Mouse (Mus musculus): ENCODE results near the gene Wdr74. TPM values are rescaled to one million over a fixed set of nuclear protein-coding genes. Genes with fewer than 3 reads are reported as not detected.
A peak's percentile ranks its signal among the peaks of the same experiment; 100 is the strongest.
"Not testable (repeated sequence)": the region's sequence is repeated elsewhere in the genome, so short reads cannot be mapped to it uniquely, and the experiment has no call there.

The Wdr74 gene
- polyA plus RNA-seq, 1 experiment from 2014 or later = 40.0 TPM

- H3K4me1 ChIP-seq (ENCODE audit: control insufficient read depth, low read depth, low read length) = peaks cover 62% of the 10 kb centered on the region
- no peaks in the 10 kb centered on the region for H3K9me3 ChIP-seq (replicated peaks; ENCODE audit: control insufficient read depth, low read length)
- H3K36me3 ChIP-seq (ENCODE audit: control insufficient read depth, insufficient read depth) = peaks cover 35% of the 10 kb centered on the region
- no peaks in the 10 kb centered on the region for H3K27me3 ChIP-seq (ENCODE audit: control insufficient read depth, insufficient read depth, low read depth, low read length)
- peak overlapping the region; percentile 53 for H3K4me2 ChIP-seq (ENCODE audit: low read depth, low read length)
- H3K4me3 ChIP-seq (ENCODE audit: low read depth, low read length) = peak overlapping the region; percentile 88
- no peak for ATAC-seq (ENCODE audit: low read depth)
- peak overlapping the region; percentile 95 for H3K9ac ChIP-seq (ENCODE audit: low read depth, low read length)
- 7% methylated on average over 13 of the region's 13 CpGs for WGBS (ENCODE audit: insufficient replicate concordance)
- H3K27ac ChIP-seq (ENCODE audit: low read length) = peak overlapping the region; percentile 92
Observed at GRCm38 (mm10) chr19:8713997-8714652, 21.5 kb upstream of the Wdr74 start.

- H3K4me1 ChIP-seq (ENCODE audit: control insufficient read depth, low read depth, low read length) = peaks cover 55% of the 10 kb centered on the region
- H3K27me3 ChIP-seq (ENCODE audit: control insufficient read depth, insufficient read depth, low read depth, low read length) = no peaks in the 10 kb centered on the region
- peak; percentile 78 for ATAC-seq (ENCODE audit: low read depth)
- no peaks in the 10 kb centered on the region for H3K9me3 ChIP-seq (replicated peaks; ENCODE audit: control insufficient read depth, low read length)
- H3K4me2 ChIP-seq (ENCODE audit: low read depth, low read length) = peak overlapping the region; percentile 53
- H3K9ac ChIP-seq (ENCODE audit: low read depth, low read length) = peak overlapping the region; percentile 49
- H3K36me3 ChIP-seq (ENCODE audit: control insufficient read depth, insufficient read depth) = peaks cover 27% of the 10 kb centered on the region
- 38% methylated on average over 10 of the region's 10 CpGs for WGBS (ENCODE audit: insufficient replicate concordance)
- peak overlapping the region; percentile 92 for H3K27ac ChIP-seq (ENCODE audit: low read length)
- H3K4me3 ChIP-seq (ENCODE audit: low read depth, low read length) = peak overlapping the region; percentile 38
Observed at GRCm38 (mm10) chr19:8714653-8715481, 20.8 kb upstream of the Wdr74 start.

- peak overlapping the region; percentile 53 for H3K4me2 ChIP-seq (ENCODE audit: low read depth, low read length)
- ATAC-seq (ENCODE audit: low read depth) = peak; percentile 16
- H3K4me1 ChIP-seq (ENCODE audit: control insufficient read depth, low read depth, low read length) = peaks cover 46% of the 10 kb centered on the region
- peak overlapping the region; percentile 92 for H3K27ac ChIP-seq (ENCODE audit: low read length)
- peak overlapping the region; percentile 1; the same call in 1 of the 2 replicates for H3K4me3 ChIP-seq (ENCODE audit: low read depth, low read length)
- 66% methylated on average over 10 of the region's 10 CpGs for WGBS (ENCODE audit: insufficient replicate concordance)
- no peaks in the 10 kb centered on the region for H3K9me3 ChIP-seq (replicated peaks; ENCODE audit: control insufficient read depth, low read length)
- peak overlapping the region; percentile 29 for H3K9ac ChIP-seq (ENCODE audit: low read depth, low read length)
- no peaks in the 10 kb centered on the region for H3K27me3 ChIP-seq (ENCODE audit: control insufficient read depth, insufficient read depth, low read depth, low read length)
- H3K36me3 ChIP-seq (ENCODE audit: control insufficient read depth, insufficient read depth) = peaks cover 15% of the 10 kb centered on the region
Observed at GRCm38 (mm10) chr19:8715868-8716766, 19.5 kb upstream of the Wdr74 start.

GRCm38 (mm10) chr19:8716767-8717475 lies 18.7 kb upstream of the Wdr74 start:
- ATAC-seq (ENCODE audit: low read depth) = peak; percentile 7; the same call in 1 of the 2 replicates
- 64% methylated on average over 8 of the region's 10 CpGs for WGBS (ENCODE audit: insufficient replicate concordance)
- Histone ChIP-seq H3K27me3 (ENCODE audit: control insufficient read depth, insufficient read depth, low read depth, low read length) (no peaks in the 10 kb centered on the region), H3K4me1 (ENCODE audit: control insufficient read depth, low read depth, low read length) (peaks cover 49% of the 10 kb centered on the region), H3K9me3 (replicated peaks; ENCODE audit: control insufficient read depth, low read length) (no peaks in the 10 kb centered on the region), H3K36me3 (ENCODE audit: control insufficient read depth, insufficient read depth) (peaks cover 7% of the 10 kb centered on the region; the same call in 1 of the 2 replicates), H3K4me3 (ENCODE audit: low read depth, low read length) (no peak overlapping the region), H3K9ac (ENCODE audit: low read depth, low read length) (0 out of 2 replicates have a peak overlapping the region, but pooled peaks have one; percentile 23), H3K4me2 (ENCODE audit: low read depth, low read length) (peak overlapping the region; percentile 37; the same call in 1 of the 2 replicates), H3K27ac (ENCODE audit: low read length) (peak overlapping the region; percentile 92)

GRCm38 (mm10) chr19:8718357-8718756 lies 17.3 kb upstream of the Wdr74 start:
- ATAC-seq (ENCODE audit: low read depth) = no peak
- WGBS (ENCODE audit: insufficient replicate concordance) = 45% methylated on average over 3 of the region's 3 CpGs
- H3K4me2 ChIP-seq (ENCODE audit: low read depth, low read length) = no peak overlapping the region
- H3K36me3 ChIP-seq (ENCODE audit: control insufficient read depth, insufficient read depth) = no peaks in the 10 kb centered on the region
- H3K9me3 ChIP-seq (replicated peaks; ENCODE audit: control insufficient read depth, low read length) = no peaks in the 10 kb centered on the region
- H3K27ac ChIP-seq (ENCODE audit: low read length) = peak overlapping the region; percentile 92
- no peak overlapping the region for H3K9ac ChIP-seq (ENCODE audit: low read depth, low read length)
- no peaks in the 10 kb centered on the region for H3K27me3 ChIP-seq (ENCODE audit: control insufficient read depth, insufficient read depth, low read depth, low read length)
- H3K4me3 ChIP-seq (ENCODE audit: low read depth, low read length) = no peak overlapping the region
- peaks cover 49% of the 10 kb centered on the region for H3K4me1 ChIP-seq (ENCODE audit: control insufficient read depth, low read depth, low read length)

GRCm38 (mm10) chr19:8719037-8719436 lies 16.6 kb upstream of the Wdr74 start:
- H3K4me2 ChIP-seq (ENCODE audit: low read depth, low read length); ATAC-seq (ENCODE audit: low read depth); H3K27me3 ChIP-seq (ENCODE audit: control insufficient read depth, insufficient read depth, low read depth, low read length); H3K9ac ChIP-seq (ENCODE audit: low read depth, low read length); H3K9me3 ChIP-seq (replicated peaks; ENCODE audit: control insufficient read depth, low read length); H3K36me3 ChIP-seq (ENCODE audit: control insufficient read depth, insufficient read depth); H3K4me3 ChIP-seq (ENCODE audit: low read depth, low read length): not testable (repeated sequence)
- Histone ChIP-seq H3K4me1 (ENCODE audit: control insufficient read depth, low read depth, low read length) (peaks cover 49% of the 10 kb centered on the region), H3K27ac (ENCODE audit: low read length) (peak overlapping the region; percentile 40; the same call in 1 of the 2 replicates)

- Histone ChIP-seq H3K9me3 (replicated peaks; ENCODE audit: control insufficient read depth, low read length) (no peaks in the 10 kb centered on the region), H3K27ac (ENCODE audit: low read length) (peak overlapping the region; percentile 100), H3K4me1 (ENCODE audit: control insufficient read depth, low read depth, low read length) (peaks cover 51% of the 10 kb centered on the region), H3K4me3 (ENCODE audit: low read depth, low read length) (peak overlapping the region; percentile 70), H3K4me2 (ENCODE audit: low read depth, low read length) (peak overlapping the region; percentile 84), H3K36me3 (ENCODE audit: control insufficient read depth, insufficient read depth) (peaks cover 22% of the 10 kb centered on the region), H3K9ac (ENCODE audit: low read depth, low read length) (peak overlapping the region; percentile 95), H3K27me3 (ENCODE audit: control insufficient read depth, insufficient read depth, low read depth, low read length) (no peaks in the 10 kb centered on the region)
- ATAC-seq (ENCODE audit: low read depth) = no peak
- 43% methylated on average over 1 of the region's 1 CpGs for WGBS (ENCODE audit: insufficient replicate concordance)
Observed at GRCm38 (mm10) chr19:8721378-8721777, 14.2 kb upstream of the Wdr74 start.

- Histone ChIP-seq H3K4me2 (ENCODE audit: low read depth, low read length) (peak overlapping the region; percentile 84), H3K27ac (ENCODE audit: low read length) (peak overlapping the region; percentile 100), H3K9ac (ENCODE audit: low read depth, low read length) (peak overlapping the region; percentile 95), H3K27me3 (ENCODE audit: control insufficient read depth, insufficient read depth, low read depth, low read length) (no peaks in the 10 kb centered on the region), H3K4me3 (ENCODE audit: low read depth, low read length) (peak overlapping the region; percentile 70), H3K9me3 (replicated peaks; ENCODE audit: control insufficient read depth, low read length) (no peaks in the 10 kb centered on the region), H3K36me3 (ENCODE audit: control insufficient read depth, insufficient read depth) (peaks cover 28% of the 10 kb centered on the region), H3K4me1 (ENCODE audit: control insufficient read depth, low read depth, low read length) (peaks cover 45% of the 10 kb centered on the region)
- ATAC-seq (ENCODE audit: low read depth) = no peak
- WGBS (ENCODE audit: insufficient replicate concordance) = 35% methylated on average over 4 of the region's 4 CpGs
Observed at GRCm38 (mm10) chr19:8722021-8722420, 13.6 kb upstream of the Wdr74 start.

Measured in liver, embryonic 16.5 days (tissue).